8 mouse cellular contexts compared by ENCODE assay signal in genomic region chr19:9065621-9066561, GRCm38 (mm10). TPM values are rescaled to one million over a fixed set of nuclear protein-coding genes. Genes with fewer than 3 reads are reported as not detected.
DNase-seq lines count a peak whose midpoint lies in the region; ATAC-seq lines count a peak whose summit lies in the region.

No protein-coding gene starts in this region.

- H3K4me2 ChIP-seq in embryonic facial prominence, embryonic 14.5 days (ENCODE audit: low read depth, low read length): no peak overlapping the region
- no peak overlapping the region for H3K4me2 ChIP-seq in neural tube, embryonic 12.5 days (replicated peaks)
- no peak overlapping the region for H3K4me2 ChIP-seq in liver, embryonic 12.5 days

- ATAC-seq in embryonic facial prominence, embryonic 14.5 days (ENCODE audit: low read depth): peak; percentile 87
- ATAC-seq in neural tube, embryonic 12.5 days (ENCODE audit: low FRiP score, low read depth): peak; percentile 88
- ATAC-seq in liver, embryonic 12.5 days: no peak

- no peak overlapping the region for H3K9ac ChIP-seq in embryonic facial prominence, embryonic 14.5 days (ENCODE audit: low read depth, low read length)
- H3K9ac ChIP-seq in neural tube, embryonic 12.5 days: no peak overlapping the region
- no peak overlapping the region for H3K9ac ChIP-seq in liver, embryonic 12.5 days

- WGBS in embryonic facial prominence, embryonic 14.5 days: 45% methylated on average over 9 of the region's 9 CpGs
- 55% methylated on average over 9 of the region's 9 CpGs for WGBS in neural tube, embryonic 12.5 days
- 39% methylated on average over 9 of the region's 9 CpGs for WGBS in liver, embryonic 12.5 days (ENCODE audit: insufficient replicate concordance)

- no peaks in the 10 kb centered on the region for H3K9me3 ChIP-seq in embryonic facial prominence, embryonic 14.5 days (ENCODE audit: control insufficient read depth, low read length)
- no peaks in the 10 kb centered on the region for H3K9me3 ChIP-seq in neural tube, embryonic 12.5 days
- H3K9me3 ChIP-seq in liver, embryonic 12.5 days (replicated peaks): no peaks in the 10 kb centered on the region

- H3K27me3 ChIP-seq in embryonic facial prominence, embryonic 14.5 days (replicated peaks; ENCODE audit: control insufficient read depth, insufficient read depth, low read length): no peaks in the 10 kb centered on the region
- no peaks in the 10 kb centered on the region for H3K27me3 ChIP-seq in neural tube, embryonic 12.5 days (replicated peaks)
- H3K27me3 ChIP-seq in liver, embryonic 12.5 days (replicated peaks): no peaks in the 10 kb centered on the region

- no peak overlapping the region for H3K4me3 ChIP-seq in embryonic facial prominence, embryonic 14.5 days (ENCODE audit: low read depth, low read length)
- H3K4me3 ChIP-seq in neural tube, embryonic 12.5 days: no peak overlapping the region
- no peak overlapping the region for H3K4me3 ChIP-seq in liver, embryonic 12.5 days

- H3K27ac ChIP-seq in embryonic facial prominence, embryonic 14.5 days (replicated peaks; ENCODE audit: low read depth, low read length): peak overlapping the region; percentile 62
- no peak overlapping the region for H3K27ac ChIP-seq in neural tube, embryonic 12.5 days
- no peak overlapping the region for H3K27ac ChIP-seq in liver, embryonic 12.5 days

- peaks cover 26% of the 10 kb centered on the region for H3K4me1 ChIP-seq in embryonic facial prominence, embryonic 14.5 days (ENCODE audit: control insufficient read depth, insufficient read depth, low read length)
- peaks cover 9% of the 10 kb centered on the region for H3K4me1 ChIP-seq in neural tube, embryonic 12.5 days
- peaks cover 12% of the 10 kb centered on the region for H3K4me1 ChIP-seq in liver, embryonic 12.5 days

- H3K36me3 ChIP-seq in embryonic facial prominence, embryonic 14.5 days (ENCODE audit: control insufficient read depth, insufficient read depth, low read length): no peaks in the 10 kb centered on the region
- H3K36me3 ChIP-seq in neural tube, embryonic 12.5 days: no peaks in the 10 kb centered on the region
- H3K36me3 ChIP-seq in liver, embryonic 12.5 days: no peaks in the 10 kb centered on the region

- DNase-seq in heart, adult 11 months: peak; percentile 90
- no peak for DNase-seq in heart, adult 9 months (ENCODE audit: low spot score in 2 of 2)
- peak; percentile 28 to 31 for DNase-seq in B cell, adult 2 months
- peak; percentile 92 for DNase-seq in embryonic facial prominence, embryonic 14.5 days (ENCODE audit: low spot score)
- peak; percentile 15 to 33 for DNase-seq in layer of hippocampus, adult 8-10 months (ENCODE audit: low spot score in 2 of 2)
- no peak for DNase-seq in cerebellum, postnatal 36 days

RNA-seq across cellular contexts. Expression of gene Scgb1a1, which starts 21.9 kb away (rescaled TPM):
- polyA plus RNA-seq in embryonic facial prominence, embryonic 14.5 days (2014; fragmentation: Nextera tagmentation; extraction: Ambion mirVana): not detected in 2 replicates
- not detected for total RNA-seq in layer of hippocampus, adult 8-10 months (2022)
- not detected in 2 replicates for polyA plus RNA-seq in neural tube, embryonic 12.5 days (2016; fragmentation: Nextera tagmentation; extraction: Ambion mirVana)
- not detected in 2 replicates for polyA plus RNA-seq in liver, embryonic 12.5 days (2016; fragmentation: Nextera tagmentation; extraction: Ambion mirVana)

Comparison
In these comparisons a context has a peak if more than half of its experiments do, and no peak if none do; other contexts are left out.
1. DNase-seq: peak in heart, adult 11 months (single experiment), B cell, adult 2 months (2 of 2), embryonic facial prominence, embryonic 14.5 days (single experiment) and layer of hippocampus, adult 8-10 months (2 of 2); none in heart, adult 9 months (0 of 2) and cerebellum, postnatal 36 days (0 of 2).